Mouse (Mus musculus) liver, postnatal 0 days (tissue): ENCODE measurements around the gene Tex2. TPM values are rescaled to one million over a fixed set of nuclear protein-coding genes. Genes with fewer than 3 reads are reported as not detected.

Experiments
- ATAC-seq: fragments of 200-750 bp; cut with Nextera tagmentation; 2 replicates; pipeline ENCODE4 v1.8.0; 2017; ENCODE audit warnings: mild to moderate bottlenecking, moderate library complexity
- DNase-seq: peaks from one replicate; pipeline ENCODE4 v3.0.0-alpha.2; 2016
- H3K27ac ChIP-seq: fragments of 300-500 bp; sonication (generic); 2 replicates; pipeline ENCODE4 v1.5.1; 2014; ENCODE audit warnings: antibody characterized with exemption, moderate library complexity, mild to moderate bottlenecking, low read depth
- H3K27me3 ChIP-seq: fragments of 300-500 bp; sonication (generic); 2 replicates; pipeline ENCODE4 v1.6.1; 2014; ENCODE audit warnings: low read length, control low read depth, mixed read lengths; ENCODE audit not compliant: insufficient read depth
- H3K36me3 ChIP-seq: fragments of 300-500 bp; sonication (generic); replicated peaks from 2 replicates; pipeline ENCODE4 v1.6.1; 2014; ENCODE audit warnings: mild to moderate bottlenecking, control low read depth, low read length, moderate library complexity, mixed read lengths; ENCODE audit not compliant: insufficient read depth
- H3K4me1 ChIP-seq: fragments of 300-500 bp; sonication (generic); 2 replicates; pipeline ENCODE4 v1.6.1; 2014; ENCODE audit warnings: antibody characterized with exemption, mild to moderate bottlenecking, control low read depth; ENCODE audit not compliant: insufficient read depth
- H3K4me2 ChIP-seq: fragments of 300-500 bp; sonication (generic); 2 replicates; pipeline ENCODE4 v1.6.1; 2014; ENCODE audit warnings: low read depth, mild to moderate bottlenecking, low read length, moderate library complexity, mixed read lengths
- H3K4me3 ChIP-seq: fragments of 300-500 bp; sonication (generic); 2 replicates; pipeline ENCODE4 v1.5.1; 2014; ENCODE audit warnings: low read depth, low read length
- H3K9ac ChIP-seq: fragments of 300-500 bp; sonication (generic); replicated peaks from 2 replicates; pipeline ENCODE4 v1.6.1; 2014; ENCODE audit warnings: mild to moderate bottlenecking, moderate library complexity
- H3K9me3 ChIP-seq: fragments of 300-500 bp; sonication (generic); 2 replicates; pipeline ENCODE4 v1.6.1; 2016; ENCODE audit warnings: mild to moderate bottlenecking, control low read depth, low read length, mixed read lengths
- CTCF ChIP-seq: sonication (generic); IDR thresholded peaks from 2 replicates; pipeline ENCODE4 v1.5.1; 2016; ENCODE audit warnings: antibody characterized with exemption, low read depth
- EP300 ChIP-seq: IDR thresholded peaks from 2 replicates; pipeline ENCODE4 v1.6.1; 2016; ENCODE audit warnings: antibody characterized with exemption, low read depth, mild to moderate bottlenecking
- WGBS: fragments of 180-500 bp; shearing (Covaris S2); extraction: QIAGEN DNeasy Blood & Tissue Kit; methylation state at CpG from one replicate; pipeline ENCODE4 v1.1.7; 2014; ENCODE audit not compliant: insufficient replicate concordance; 5-methylcytosine and 5-hydroxymethylcytosine counted together
- polyA plus RNA-seq: library from polyadenylated mRNA; unstranded; fragments of >200 nt; fragmentation: Nextera tagmentation; extraction: Ambion mirVana; gene quantifications from 2 replicates; pipeline ENCODE4 v1.2.1, GENCODE M21; 2015

The Tex2 gene
- polyA plus RNA-seq, 1 experiment from 2014 or later, result 11.3 TPM

- Histone ChIP-seq H3K4me1 (no peaks in the 10 kb centered on the region), H3K4me3 (no peak overlapping the region), H3K9ac (no peak overlapping the region), H3K27me3 (no peaks in the 10 kb centered on the region), H3K4me2 (no peak overlapping the region), H3K9me3 (no peaks in the 10 kb centered on the region), H3K36me3 (peaks cover 12% of the 10 kb centered on the region), H3K27ac (no peak overlapping the region)
- DNase-seq, result no peak
- ATAC-seq, result no peak
- 65% methylated on average over 4 of the region's 4 CpGs for WGBS
- TF ChIP-seq EP300, result no peak
- no peak for TF ChIP-seq CTCF
These were observed 91.6 kb downstream of the Tex2 start for GRCm38 (mm10) chr11:106521612-106522011.

GRCm38 (mm10) chr11:106520404-106520803 is 92.8 kb downstream of the Tex2 start:
- WGBS, result 79% methylated on average over 3 of the region's 3 CpGs
- ATAC-seq (no peak), DNase-seq (no peak)
- Histone ChIP-seq H3K9me3 (no peaks in the 10 kb centered on the region), H3K9ac (no peak overlapping the region), H3K4me1 (no peaks in the 10 kb centered on the region), H3K4me2 (no peak overlapping the region), H3K27me3 (no peaks in the 10 kb centered on the region), H3K36me3 (peaks cover 12% of the 10 kb centered on the region), H3K27ac (no peak overlapping the region), H3K4me3 (no peak overlapping the region)
- TF ChIP-seq CTCF, result no peak
- no peak for TF ChIP-seq EP300

DNA sequence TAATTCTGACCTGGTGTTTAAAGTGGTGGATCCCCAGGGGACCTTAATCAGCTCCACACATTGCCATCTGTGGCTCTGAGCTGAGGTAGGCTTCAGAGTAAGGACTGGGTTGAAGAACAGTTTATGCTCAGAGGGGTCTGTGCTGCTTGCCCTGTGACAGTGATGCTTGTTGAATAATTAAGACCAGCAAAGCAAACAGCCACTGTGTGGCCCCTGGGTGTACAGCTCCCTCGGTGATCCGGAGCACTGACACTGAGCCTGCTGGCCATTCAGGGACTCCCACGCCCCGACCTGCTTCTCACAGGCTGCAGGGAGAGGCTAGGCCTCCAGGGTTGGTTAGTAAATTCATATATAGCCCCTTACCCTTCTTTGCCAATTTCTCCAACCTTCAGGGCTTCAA is 93.7 kb downstream of the Tex2 start:
- no peak for TF ChIP-seq CTCF
- no peak for TF ChIP-seq EP300
- Histone ChIP-seq H3K27ac (no peak overlapping the region), H3K4me1 (peaks cover 4% of the 10 kb centered on the region), H3K4me2 (no peak overlapping the region), H3K9ac (no peak overlapping the region), H3K27me3 (no peaks in the 10 kb centered on the region), H3K4me3 (no peak overlapping the region), H3K36me3 (peaks cover 12% of the 10 kb centered on the region; the same call in 1 of the 2 replicates), H3K9me3 (no peaks in the 10 kb centered on the region)
- ATAC-seq (no peak), DNase-seq (no peak)
- WGBS, result 81% methylated on average over 4 of the region's 4 CpGs

DNA sequence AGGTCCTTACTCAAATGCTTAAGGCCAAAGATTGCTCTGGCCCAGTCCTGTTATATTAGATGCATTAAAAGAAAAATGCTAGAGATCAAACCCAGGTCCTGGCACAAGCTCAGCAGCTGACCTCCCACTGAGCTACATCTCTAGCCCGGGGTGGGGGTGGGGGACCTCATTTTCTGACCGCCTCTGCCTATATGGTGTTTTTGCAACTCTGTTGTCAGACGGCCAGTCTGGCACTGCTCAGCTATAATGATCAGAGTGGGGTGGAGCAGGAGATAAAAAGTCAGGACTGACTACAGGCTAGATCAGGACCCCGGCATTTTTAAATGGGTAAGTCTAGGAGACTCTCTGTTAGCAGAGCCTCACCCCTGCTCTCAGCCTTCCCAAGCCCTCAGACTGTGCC is 94.8 kb downstream of the Tex2 start:
- no peak overlapping the region for H3K27ac ChIP-seq
- no peak for ATAC-seq
- H3K9me3 ChIP-seq, result no peaks in the 10 kb centered on the region
- no peak overlapping the region for H3K4me3 ChIP-seq
- H3K36me3 ChIP-seq, result peaks cover 8% of the 10 kb centered on the region
- peaks cover 10% of the 10 kb centered on the region for H3K4me1 ChIP-seq
- no peak overlapping the region for H3K9ac ChIP-seq
- 63% methylated on average over 4 of the region's 4 CpGs for whole genome bisulfite sequencing
- no peak overlapping the region for H3K4me2 ChIP-seq
- DNase-seq, result no peak
- H3K27me3 ChIP-seq, result no peaks in the 10 kb centered on the region
- TF ChIP-seq CTCF (no peak), EP300 (no peak)

- Histone ChIP-seq H3K4me2 (no peak overlapping the region), H3K4me3 (no peak overlapping the region), H3K36me3 (peaks cover 22% of the 10 kb centered on the region), H3K9ac (no peak overlapping the region; the same call in 1 of the 2 replicates), H3K9me3 (no peaks in the 10 kb centered on the region), H3K27ac (peak overlapping the region; percentile 91), H3K4me1 (peaks cover 12% of the 10 kb centered on the region), H3K27me3 (no peaks in the 10 kb centered on the region)
- 54% methylated on average over 16 of the region's 16 CpGs for WGBS
- DNase-seq (no peak), ATAC-seq (peak; percentile 75)
- TF ChIP-seq EP300, result peak; percentile 90
- TF ChIP-seq CTCF, result no peak
These were observed 98.0 kb downstream of the Tex2 start for GRCm38 (mm10) chr11:106515079-106515745.

DNA sequence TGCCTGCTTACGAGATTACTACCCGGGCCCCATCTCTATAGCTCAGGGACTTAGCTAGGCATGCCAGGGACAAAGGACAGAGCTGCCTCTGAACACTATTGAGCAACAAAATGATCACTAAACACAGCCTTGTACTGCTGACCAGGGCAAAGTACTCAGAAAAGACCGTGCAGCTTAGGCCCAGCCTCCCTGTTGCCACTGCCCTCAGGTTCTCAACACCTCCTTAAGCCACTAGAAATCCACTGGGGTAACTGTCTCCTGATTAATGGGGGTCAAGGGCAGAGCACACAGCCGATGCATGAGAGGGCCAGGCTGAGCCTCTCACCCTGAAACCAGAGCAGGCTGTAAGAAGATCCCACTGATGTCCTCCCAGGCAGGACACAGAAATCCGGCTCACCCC is 98.8 kb downstream of the Tex2 start:
- TF ChIP-seq CTCF, result no peak
- no peak for TF ChIP-seq EP300
- no peak overlapping the region for H3K4me3 ChIP-seq
- peak overlapping the region; percentile 91 for H3K27ac ChIP-seq
- WGBS, result 55% methylated on average over 5 of the region's 5 CpGs
- 0 out of 2 replicates have a peak overlapping the region, but pooled peaks have one; percentile 0 for H3K4me2 ChIP-seq
- DNase-seq (no peak), ATAC-seq (peak; percentile 88)
- H3K36me3 ChIP-seq, result peaks cover 20% of the 10 kb centered on the region
- H3K4me1 ChIP-seq, result peaks cover 12% of the 10 kb centered on the region
- H3K9ac ChIP-seq, result no peak overlapping the region; the same call in 1 of the 2 replicates
- H3K27me3 ChIP-seq, result no peaks in the 10 kb centered on the region
- no peaks in the 10 kb centered on the region for H3K9me3 ChIP-seq
